Mouse (Mus musculus): ENCODE results near the gene Baz1b. TPM values are rescaled to one million over a fixed set of nuclear protein-coding genes. Genes with fewer than 3 reads are reported as not detected.

Gene Baz1b
- polyA plus RNA-seq (2012): 2.5 and 2.8 TPM in 2 replicates

DNA sequence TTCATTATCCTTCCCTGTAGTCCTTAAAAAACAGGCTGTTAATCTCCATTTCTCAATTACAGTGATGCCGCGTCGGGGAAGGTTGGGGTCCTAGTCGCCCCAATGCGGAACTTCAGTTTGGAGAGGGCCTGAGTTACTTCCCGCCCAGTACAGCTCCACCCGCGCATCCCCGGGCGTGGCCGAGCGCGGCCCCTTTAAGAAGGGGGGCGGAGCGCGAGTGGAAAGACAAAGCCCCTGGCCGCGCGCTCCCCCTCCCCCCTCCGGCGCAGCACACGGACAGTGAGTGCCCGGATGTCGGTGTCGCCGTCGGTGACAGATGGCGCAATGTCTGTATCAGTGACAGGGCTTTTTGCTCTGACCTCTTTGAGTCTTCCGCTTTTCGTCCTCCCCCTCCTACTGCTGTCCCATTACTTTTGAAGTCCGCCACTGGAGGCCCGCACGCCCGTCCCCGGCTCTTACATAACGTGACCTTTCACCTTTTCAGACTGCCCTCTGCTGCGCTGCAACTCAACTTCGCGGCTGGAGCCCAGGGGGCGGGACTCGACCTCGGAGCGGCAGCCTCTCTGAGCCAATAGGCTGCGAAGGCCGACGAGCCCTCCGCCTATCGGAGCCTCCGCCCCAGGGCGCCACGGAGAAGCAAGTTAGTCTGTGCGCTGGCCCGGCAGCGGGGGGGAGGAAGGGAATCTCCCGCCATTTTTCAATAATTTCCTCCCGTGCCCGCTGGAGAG is at the start of gene Baz1b:
Gene Baz1b (plus strand): TSS at position 644 of the 728 bp plus-strand sequence.
- H3K9me3 ChIP-seq (ENCODE audit: control insufficient read depth, low read length): no peaks in the 10 kb centered on the region
- no peaks in the 10 kb centered on the region for H3K27me3 ChIP-seq (ENCODE audit: control insufficient read depth)
- peaks cover 41% of the 10 kb centered on the region for H3K4me1 ChIP-seq (ENCODE audit: control insufficient read depth)
- H3K4me3 ChIP-seq (replicated peaks): peak within 1 kb of the TSS; percentile 99
- no peak for TF ChIP-seq TAL1 (IDR thresholded peaks at IDR 0.05; ENCODE audit: low read length)
- TF ChIP-seq GATA1 (IDR thresholded peaks at IDR 0.05; ENCODE audit: low read length): no peak
- H3K36me3 ChIP-seq (ENCODE audit: control insufficient read depth): peaks cover 46% of the 10 kb centered on the region

DNA sequence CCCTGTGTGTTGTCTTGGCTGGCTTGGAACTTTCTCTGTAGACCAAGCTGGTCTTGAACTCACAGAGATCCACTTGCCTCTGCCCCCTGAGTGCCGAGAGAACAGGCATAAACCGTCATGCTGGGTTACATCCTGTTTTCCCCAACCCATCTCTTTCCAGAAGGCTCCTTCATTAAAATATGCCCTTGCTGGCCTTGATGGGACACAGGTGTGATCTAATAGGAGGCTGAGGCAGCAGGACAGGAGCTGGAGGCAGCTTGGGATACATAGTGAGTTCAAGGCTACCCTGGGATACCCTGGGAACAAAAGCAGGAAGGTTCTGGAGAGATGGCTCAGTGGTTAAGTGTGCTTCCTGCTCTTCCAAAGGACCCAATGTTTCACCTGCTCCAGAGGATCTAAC is 47.2 kb upstream of the Baz1b start:
- H3K27me3 ChIP-seq (ENCODE audit: control insufficient read depth): peaks cover 14% of the 10 kb centered on the region
- H3K9me3 ChIP-seq (ENCODE audit: control insufficient read depth, low read length): peaks cover 7% of the 10 kb centered on the region; the same call in 1 of the 2 replicates
- H3K4me3 ChIP-seq (replicated peaks): no peak overlapping the region
- H3K4me1 ChIP-seq (ENCODE audit: control insufficient read depth): peaks cover 7% of the 10 kb centered on the region
- TF ChIP-seq GATA1 (IDR thresholded peaks at IDR 0.05; ENCODE audit: low read length) (no peak), TAL1 (IDR thresholded peaks at IDR 0.05; ENCODE audit: low read length) (no peak)
- no peaks in the 10 kb centered on the region; the same call in 1 of the 2 replicates for H3K36me3 ChIP-seq (ENCODE audit: control insufficient read depth)

DNA sequence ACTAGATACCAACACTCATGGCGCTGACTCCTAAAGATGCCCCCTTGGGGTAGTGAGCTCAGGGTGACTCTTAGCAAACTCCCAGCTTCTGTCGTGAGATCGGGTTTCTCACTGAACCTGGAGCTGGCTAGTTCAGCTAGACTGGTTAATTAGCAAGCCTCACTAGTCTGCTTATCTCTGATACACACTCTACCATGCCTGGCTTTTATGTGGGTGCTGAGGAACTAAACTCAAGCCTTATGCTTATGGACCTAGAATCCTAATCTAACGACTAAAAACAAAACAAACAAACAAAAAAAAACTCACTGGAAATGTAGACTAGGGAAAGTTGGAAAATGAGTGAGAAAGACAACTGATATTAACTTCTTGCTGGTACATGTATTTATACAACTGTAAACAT is 42.6 kb upstream of the Baz1b start:
- Histone ChIP-seq H3K4me3 (replicated peaks) (no peak overlapping the region), H3K9me3 (ENCODE audit: control insufficient read depth, low read length) (peaks cover 3% of the 10 kb centered on the region; the same call in 1 of the 2 replicates), H3K27me3 (ENCODE audit: control insufficient read depth) (peaks cover 12% of the 10 kb centered on the region), H3K4me1 (ENCODE audit: control insufficient read depth) (peaks cover 28% of the 10 kb centered on the region), H3K36me3 (ENCODE audit: control insufficient read depth) (no peaks in the 10 kb centered on the region)
- TF ChIP-seq TAL1 (IDR thresholded peaks at IDR 0.05; ENCODE audit: low read length) (no peak), GATA1 (IDR thresholded peaks at IDR 0.05; ENCODE audit: low read length) (no peak)

DNA sequence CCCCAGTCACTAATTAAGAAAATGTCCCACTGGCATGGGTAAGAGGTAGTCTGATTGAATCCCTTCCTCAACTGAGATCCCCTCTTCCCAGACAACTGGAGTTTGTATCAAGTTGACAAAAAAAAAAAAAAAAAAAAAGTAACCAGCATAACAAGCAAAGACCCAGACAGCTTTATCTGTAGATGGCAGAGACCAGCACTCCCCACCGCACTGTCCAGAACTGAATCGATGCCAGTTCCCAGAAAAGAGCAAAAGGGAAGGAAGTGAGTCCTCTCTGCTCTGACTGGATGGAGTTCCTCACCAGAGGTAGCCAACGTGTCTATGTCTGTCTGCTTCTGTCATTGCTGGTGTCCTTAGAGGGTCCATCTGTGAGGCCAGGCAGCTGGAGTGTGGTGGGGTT is 41.5 kb upstream of the Baz1b start:
- Histone ChIP-seq H3K36me3 (ENCODE audit: control insufficient read depth) (no peaks in the 10 kb centered on the region), H3K4me1 (ENCODE audit: control insufficient read depth) (peaks cover 37% of the 10 kb centered on the region), H3K27me3 (ENCODE audit: control insufficient read depth) (peaks cover 12% of the 10 kb centered on the region), H3K4me3 (replicated peaks) (no peak overlapping the region), H3K9me3 (ENCODE audit: control insufficient read depth, low read length) (peaks cover 3% of the 10 kb centered on the region; the same call in 1 of the 2 replicates)
- TF ChIP-seq GATA1 (IDR thresholded peaks at IDR 0.05; ENCODE audit: low read length) (no peak), TAL1 (IDR thresholded peaks at IDR 0.05; ENCODE audit: low read length) (no peak)

- H3K36me3 ChIP-seq (ENCODE audit: control insufficient read depth): peaks cover 1% of the 10 kb centered on the region
- no peak overlapping the region for H3K4me3 ChIP-seq (replicated peaks)
- H3K27me3 ChIP-seq (ENCODE audit: control insufficient read depth): peaks cover 11% of the 10 kb centered on the region
- peaks cover 3% of the 10 kb centered on the region; the same call in 1 of the 2 replicates for H3K9me3 ChIP-seq (ENCODE audit: control insufficient read depth, low read length)
- peaks cover 40% of the 10 kb centered on the region for H3K4me1 ChIP-seq (ENCODE audit: control insufficient read depth)
- no peak for TF ChIP-seq GATA1 (IDR thresholded peaks at IDR 0.05; ENCODE audit: low read length)
- TF ChIP-seq TAL1 (IDR thresholded peaks at IDR 0.05; ENCODE audit: low read length): no peak
Observed at GRCm38 (mm10) chr5:135145955-135146354, 41.1 kb upstream of the Baz1b start.

DNA sequence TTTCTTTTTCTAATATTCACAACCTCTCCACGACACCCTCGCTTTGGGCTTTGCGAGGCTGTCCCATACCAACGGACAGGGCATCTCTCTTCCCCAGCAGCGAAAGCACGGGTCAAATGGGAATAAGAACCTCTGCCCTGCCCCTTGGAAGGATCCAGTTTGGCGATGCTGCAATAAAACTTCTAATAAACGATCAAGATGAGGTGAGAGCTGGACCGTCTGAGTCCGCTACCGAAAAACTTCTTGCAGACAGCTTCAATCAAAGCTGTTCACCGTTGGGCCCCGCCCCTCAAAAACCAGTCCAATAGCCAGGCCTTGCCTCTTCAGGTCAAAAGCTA is 38.4 kb upstream of the Baz1b start:
- TF ChIP-seq GATA1 (IDR thresholded peaks at IDR 0.05; ENCODE audit: low read length): no peak
- TF ChIP-seq TAL1 (IDR thresholded peaks at IDR 0.05; ENCODE audit: low read length): no peak
- Histone ChIP-seq H3K4me3 (replicated peaks) (peak overlapping the region; percentile 95), H3K9me3 (ENCODE audit: control insufficient read depth, low read length) (no peaks in the 10 kb centered on the region), H3K4me1 (ENCODE audit: control insufficient read depth) (peaks cover 45% of the 10 kb centered on the region), H3K27me3 (ENCODE audit: control insufficient read depth) (no peaks in the 10 kb centered on the region), H3K36me3 (ENCODE audit: control insufficient read depth) (peaks cover 21% of the 10 kb centered on the region)

DNA sequence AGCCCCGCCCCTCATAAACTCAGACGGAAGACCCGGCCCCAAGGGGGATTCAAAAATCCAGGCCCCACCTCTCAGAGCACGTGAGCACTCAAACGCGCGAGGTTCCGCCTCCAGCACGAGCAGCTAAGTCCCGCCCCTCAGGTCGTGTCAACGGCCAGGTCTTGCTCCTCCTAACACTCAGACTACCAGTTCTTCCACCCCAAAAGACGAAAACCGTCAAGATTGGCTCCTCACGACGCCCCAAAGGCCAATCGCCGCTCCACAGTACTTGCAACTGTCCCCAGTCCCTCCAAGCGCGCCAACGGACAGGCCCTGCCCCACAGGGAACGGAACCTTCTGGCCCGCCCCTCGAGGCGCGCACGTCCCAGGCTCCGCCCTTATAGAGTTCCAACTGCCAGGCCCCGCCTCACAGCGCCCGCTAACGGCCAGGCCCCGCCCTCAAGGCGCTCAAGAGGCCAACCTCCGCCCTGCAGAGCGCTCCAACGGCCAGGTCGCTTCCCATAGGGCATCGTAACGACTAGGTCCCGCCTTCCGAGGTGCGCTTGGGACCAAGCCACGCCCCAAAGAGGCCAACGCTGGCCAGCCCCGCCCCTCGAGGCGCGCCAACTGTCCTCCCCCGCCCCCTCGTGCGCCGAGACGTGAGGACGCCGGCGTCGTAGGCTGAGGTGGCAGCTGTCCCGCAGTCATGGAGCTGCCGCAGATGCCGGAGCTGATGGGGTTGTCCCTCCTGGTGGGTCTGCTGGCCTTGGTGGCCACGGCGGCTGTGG is 37.8 kb upstream of the Baz1b start, which contains the start of gene Tbl2:
Gene Tbl2 (plus strand): TSS at position 605 of the 767 bp plus-strand sequence.
- Histone ChIP-seq H3K4me1 (ENCODE audit: control insufficient read depth) (peaks cover 44% of the 10 kb centered on the region), H3K4me3 (replicated peaks) (peak within 1 kb of the TSS; percentile 95), H3K9me3 (ENCODE audit: control insufficient read depth, low read length) (no peaks in the 10 kb centered on the region), H3K36me3 (ENCODE audit: control insufficient read depth) (peaks cover 26% of the 10 kb centered on the region), H3K27me3 (ENCODE audit: control insufficient read depth) (no peaks in the 10 kb centered on the region)
- TF ChIP-seq TAL1 (IDR thresholded peaks at IDR 0.05; ENCODE audit: low read length): no peak
- TF ChIP-seq GATA1 (IDR thresholded peaks at IDR 0.05; ENCODE audit: low read length): no peak

DNA sequence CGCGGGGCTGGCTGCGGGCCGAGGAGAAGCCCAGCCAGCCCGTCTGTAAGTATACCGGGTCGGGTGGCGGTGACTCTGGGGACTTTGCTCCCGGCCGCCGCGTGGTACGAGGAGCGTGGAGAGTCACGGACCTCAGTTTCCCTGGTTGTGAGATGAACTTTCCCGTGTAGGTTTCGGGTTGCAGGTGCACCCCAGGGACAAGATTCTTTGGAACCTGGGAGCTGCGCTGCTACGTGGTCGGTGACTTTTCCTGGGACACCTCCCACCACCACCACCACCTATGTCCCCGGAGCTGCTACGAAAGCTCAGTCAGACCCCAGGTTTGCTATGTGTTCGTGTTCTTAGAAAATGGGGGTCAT is 37.3 kb upstream of the Baz1b start:
- peaks cover 31% of the 10 kb centered on the region for H3K36me3 ChIP-seq (ENCODE audit: control insufficient read depth)
- peak overlapping the region; percentile 95 for H3K4me3 ChIP-seq (replicated peaks)
- H3K9me3 ChIP-seq (ENCODE audit: control insufficient read depth, low read length): no peaks in the 10 kb centered on the region
- H3K27me3 ChIP-seq (ENCODE audit: control insufficient read depth): no peaks in the 10 kb centered on the region
- TF ChIP-seq GATA1 (IDR thresholded peaks at IDR 0.05; ENCODE audit: low read length): no peak
- TF ChIP-seq TAL1 (IDR thresholded peaks at IDR 0.05; ENCODE audit: low read length): no peak
- peaks cover 38% of the 10 kb centered on the region for H3K4me1 ChIP-seq (ENCODE audit: control insufficient read depth)

GRCm38 (mm10) chr5:135156496-135156895 is 30.6 kb upstream of the Baz1b start:
- peaks cover 93% of the 10 kb centered on the region for H3K36me3 ChIP-seq (ENCODE audit: control insufficient read depth)
- TF ChIP-seq GATA1 (IDR thresholded peaks at IDR 0.05; ENCODE audit: low read length) (no peak), TAL1 (IDR thresholded peaks at IDR 0.05; ENCODE audit: low read length) (no peak)

More at GRCm38 (mm10) chr5:135156496-135156895, 30.6 kb upstream of the Baz1b start:
- peaks cover 3% of the 10 kb centered on the region for H3K4me1 ChIP-seq (ENCODE audit: control insufficient read depth)
- no peaks in the 10 kb centered on the region for H3K27me3 ChIP-seq (ENCODE audit: control insufficient read depth)
- H3K4me3 ChIP-seq (replicated peaks): no peak overlapping the region
- no peaks in the 10 kb centered on the region for H3K9me3 ChIP-seq (ENCODE audit: control insufficient read depth, low read length)

Data from erythroblast, embryonic 14.5 days (primary cell).